Mouse (Mus musculus) MEL-GATA-1-ER (cell line): ENCODE results near the gene Brd7.

Experiments used
- DNase-seq: peaks from one replicate; pipeline ENCODE4 v3.0.0-alpha.2; 2012; ENCODE audit warnings: low read depth; ENCODE audit errors: extremely low read depth

The Brd7 gene

GRCm38 (mm10) chr8:88285469-88286356, 76.3 kb downstream of the Brd7 start:
- DNase-seq = no peak

GRCm38 (mm10) chr8:88284738-88285137, 77.3 kb downstream of the Brd7 start:
- no peak for DNase-seq

- no peak for DNase-seq
Observed at GRCm38 (mm10) chr8:88283243-88284115, 78.5 kb downstream of the Brd7 start.

GRCm38 (mm10) chr8:88282684-88283083, 79.3 kb downstream of the Brd7 start:
- DNase-seq = no peak
